Mouse (Mus musculus) urinary bladder, postnatal 4 days (tissue): ENCODE data around the gene Defb22.

Source experiments
- DNase-seq, 2 experiments: peaks; one replicate each; pipeline ENCODE4 v3.0.0; 2021 to 2022; ENCODE audit warnings: low spot score in 2 of 2

Defb22 gene

DNA sequence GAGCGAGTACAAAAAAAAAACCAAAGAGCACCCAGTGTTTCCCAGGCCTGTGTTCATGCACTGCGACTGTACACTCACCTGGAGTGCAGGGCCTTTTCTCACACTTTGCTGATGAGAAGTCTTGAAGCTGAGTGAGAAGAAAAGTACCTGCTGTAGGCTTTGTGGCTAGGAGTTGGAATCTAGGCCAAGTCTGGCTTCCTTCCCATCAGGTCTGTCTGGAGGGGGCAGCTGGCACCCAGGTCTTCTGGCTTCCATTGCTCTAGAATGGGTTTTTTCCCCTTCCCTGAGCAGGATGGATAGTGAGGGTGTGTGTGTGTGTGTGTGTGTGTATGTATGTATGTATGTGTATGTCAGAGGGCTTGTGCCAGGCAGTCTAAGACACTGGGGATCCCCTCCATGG, 50.1 kb downstream of the Defb22 start:
- no peak for DNase-seq

DNA sequence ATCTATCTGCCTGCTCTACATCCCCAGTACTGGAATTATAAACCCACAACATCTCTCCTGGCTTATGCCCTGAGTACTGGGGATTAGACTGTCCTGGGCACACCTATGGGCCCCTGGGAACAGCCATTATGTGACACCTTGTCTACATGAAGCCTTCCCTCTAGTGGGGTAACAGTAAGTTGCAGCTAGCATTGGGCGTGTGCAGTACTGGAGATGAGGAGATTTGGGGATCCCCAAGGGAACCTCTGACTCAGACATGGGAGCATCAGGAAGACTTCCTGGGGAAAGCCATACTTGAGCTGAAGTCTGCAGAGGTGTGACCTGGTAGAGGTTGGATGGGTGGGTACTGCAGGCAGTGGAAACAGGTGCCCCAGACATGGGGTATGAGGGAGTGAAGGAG, 51.0 kb downstream of the Defb22 start:
- no peak for DNase-seq

DNA sequence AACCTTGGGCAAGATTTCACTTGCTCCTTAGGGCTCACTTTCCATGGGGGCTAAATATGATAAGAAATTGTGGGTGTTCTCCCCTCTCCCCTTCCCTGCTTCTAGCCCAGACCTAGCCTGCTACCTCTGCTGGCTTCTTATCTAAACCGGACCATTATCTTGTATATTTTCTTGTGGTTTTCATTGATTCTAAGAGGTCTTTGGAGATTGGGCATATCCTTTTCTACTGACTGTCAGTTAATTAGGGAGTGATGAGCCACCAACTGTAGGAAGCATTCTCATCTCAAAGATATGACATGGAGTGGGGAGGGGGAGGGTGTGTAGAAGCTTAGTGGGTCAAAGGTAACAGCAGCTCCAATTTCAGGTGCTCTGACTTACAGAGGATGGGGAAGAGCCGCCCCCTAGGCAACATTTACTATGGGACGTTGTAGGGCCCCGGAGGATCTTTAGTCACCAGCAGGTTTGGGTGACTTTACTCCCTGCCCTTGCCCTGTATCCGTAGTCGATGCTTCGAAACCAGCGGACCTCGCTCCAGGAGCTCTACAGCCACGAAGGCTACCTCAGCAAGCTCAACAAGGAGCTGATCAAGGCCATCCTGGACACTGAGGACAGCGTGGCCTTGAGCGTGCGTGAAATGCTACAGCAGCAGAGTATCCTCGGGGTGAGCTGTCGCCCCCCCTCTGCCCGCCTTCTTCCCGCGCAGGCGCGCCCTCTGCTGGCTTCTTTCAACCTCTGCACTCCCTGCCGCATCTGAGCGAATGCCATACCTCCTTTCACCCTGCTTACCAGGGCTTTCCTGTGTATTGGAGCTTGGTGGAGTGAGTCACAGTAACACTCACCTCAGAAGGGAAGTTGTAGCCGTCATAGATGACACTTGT, 52.7 kb downstream of the Defb22 start:
- peak; percentile 82 to 89 for DNase-seq

DNA sequence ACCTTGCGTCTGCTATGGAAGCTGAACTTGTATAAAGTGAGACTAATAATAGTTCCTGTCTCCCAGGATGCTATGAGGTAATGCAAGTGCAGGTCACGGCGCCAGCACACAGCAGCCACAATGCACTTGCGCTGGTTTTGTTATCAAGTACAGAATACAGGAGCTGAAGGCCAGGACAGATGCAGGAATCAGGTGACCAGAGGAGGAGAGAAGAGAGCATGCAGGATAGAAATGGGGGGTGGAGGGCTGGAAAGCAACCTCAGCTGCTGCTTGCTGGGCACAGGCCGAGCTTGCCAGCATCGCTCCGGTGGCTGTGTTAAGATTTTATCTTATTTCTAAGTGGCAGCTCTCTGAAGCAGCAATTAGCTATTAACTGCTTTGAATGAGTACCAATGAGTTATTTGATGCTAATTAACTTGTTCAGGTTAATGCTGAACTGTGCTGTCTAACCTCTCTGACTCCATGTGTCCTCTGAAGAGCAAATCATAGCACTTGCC, 53.5 kb downstream of the Defb22 start:
- DNase-seq, result no peak
